Mouse (Mus musculus) heart, adult 18-20 months (tissue): ENCODE results near the gene Nos3. TPM values are rescaled to one million over a fixed set of nuclear protein-coding genes. Genes with fewer than 3 reads are reported as not detected.

ENCODE experiments used
- DNase-seq, 2 experiments: peaks; one replicate each; pipeline ENCODE4 v3.0.0; 2021 to 2022; ENCODE audit warnings: mixed read lengths in 1 of 2
- long read RNA-seq, 2 experiments: library from polyadenylated mRNA; stranded (forward); transcript quantifications; one replicate each; pipeline ENCODE4 v2.0.0; 2021
- total RNA-seq, 2 experiments: library from RNA; stranded (reverse); gene quantifications; 2 replicates each; pipeline ENCODE4 v1.2.3; 2021

Gene Nos3
- total RNA-seq, result 10 to 100 TPM; 21.8 to 22.6 TPM
- long read RNA-seq, experiment 1, full-length matches to known transcripts, result 17 of 32 reads
- long read RNA-seq, experiment 1, partial matches to known transcripts, result 13 of 32 reads
- long read RNA-seq, experiment 1, other reads (novel, unspliced or antisense), result 2 of 32 reads
- long read RNA-seq, experiment 2, full-length matches to known transcripts, result 10 of 16 reads
- long read RNA-seq, experiment 2, partial matches to known transcripts, result 3 of 16 reads
- long read RNA-seq, experiment 2, other reads (novel, unspliced or antisense), result 3 of 16 reads

DNA sequence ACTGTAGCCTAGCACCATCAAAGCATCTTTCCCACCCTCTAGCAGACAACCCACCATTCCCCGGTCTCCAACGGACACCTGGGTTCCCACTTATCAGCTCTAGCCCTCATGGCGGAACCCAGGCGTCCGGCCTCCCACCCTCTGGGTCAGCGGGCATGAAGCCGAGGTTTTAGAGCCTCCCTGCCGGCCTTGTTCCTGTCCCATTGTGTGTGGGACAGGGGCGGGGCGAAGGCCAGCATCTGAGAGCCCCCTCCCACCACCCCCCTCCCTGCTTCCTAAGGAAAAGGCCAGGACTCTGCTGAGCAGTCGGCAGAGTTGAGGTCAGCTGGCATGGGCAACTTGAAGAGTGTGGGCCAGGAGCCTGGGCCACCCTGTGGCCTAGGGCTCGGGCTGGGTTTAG lies at the start of gene Nos3:
Gene Nos3 (plus strand): TSS at position 303 of the 400 bp plus-strand sequence.
- DNase-seq, result peak; percentile 75 to 92

DNA sequence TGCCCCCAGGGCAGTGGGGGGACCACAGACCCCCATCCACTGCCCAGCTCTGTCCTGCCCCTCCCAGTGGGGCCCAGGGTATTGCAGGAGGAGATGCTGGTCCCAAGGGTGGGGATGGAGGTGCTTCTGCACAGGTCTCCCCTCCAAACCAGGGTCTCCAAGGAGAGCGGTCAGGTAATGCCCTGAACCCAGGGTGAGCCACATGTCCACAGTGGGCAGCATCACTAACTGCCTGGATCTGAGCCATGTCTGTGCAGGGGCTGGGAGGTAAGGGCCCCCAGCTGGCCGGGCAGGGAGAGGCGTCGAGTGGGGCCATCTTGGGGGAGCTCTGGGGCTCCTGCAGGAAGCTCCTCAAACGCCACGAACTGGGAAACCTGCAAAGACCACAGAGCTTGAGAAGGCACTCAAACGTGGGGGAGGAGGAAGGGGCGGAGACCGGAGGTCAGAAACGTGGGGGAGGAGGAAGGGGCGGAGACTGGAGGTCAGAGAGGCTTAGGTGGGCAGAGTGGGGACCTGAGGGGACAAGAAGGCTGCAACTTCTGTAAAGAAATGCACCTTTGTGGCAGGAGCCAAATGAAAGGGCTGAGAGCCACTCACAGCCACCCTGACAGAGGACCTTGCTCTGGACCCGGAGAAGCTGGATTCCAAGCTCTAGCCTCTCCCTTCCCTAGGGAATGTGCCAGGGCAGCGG lies 44.7 kb upstream of the Nos3 start:
- DNase-seq, result no peak

DNA sequence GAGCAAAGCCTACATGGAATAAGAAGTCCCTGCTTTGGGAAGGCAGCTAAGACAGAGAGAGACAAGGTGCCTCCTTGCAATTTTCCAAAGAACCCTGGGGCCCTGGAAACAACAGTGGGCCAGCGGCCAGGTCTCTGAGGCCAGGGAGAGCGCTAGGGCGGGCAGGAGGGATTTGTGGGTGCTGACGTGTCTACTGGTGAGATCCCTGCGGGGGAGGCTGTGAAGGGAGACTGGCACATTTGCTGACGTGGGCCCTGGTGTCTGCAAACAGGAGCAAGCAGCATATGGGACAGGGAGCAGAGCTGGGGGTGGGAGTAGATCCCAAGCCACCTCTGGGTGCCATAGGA lies 44.2 kb upstream of the Nos3 start:
- DNase-seq, result peak in 1 of 2 experiments; percentile 55

DNA sequence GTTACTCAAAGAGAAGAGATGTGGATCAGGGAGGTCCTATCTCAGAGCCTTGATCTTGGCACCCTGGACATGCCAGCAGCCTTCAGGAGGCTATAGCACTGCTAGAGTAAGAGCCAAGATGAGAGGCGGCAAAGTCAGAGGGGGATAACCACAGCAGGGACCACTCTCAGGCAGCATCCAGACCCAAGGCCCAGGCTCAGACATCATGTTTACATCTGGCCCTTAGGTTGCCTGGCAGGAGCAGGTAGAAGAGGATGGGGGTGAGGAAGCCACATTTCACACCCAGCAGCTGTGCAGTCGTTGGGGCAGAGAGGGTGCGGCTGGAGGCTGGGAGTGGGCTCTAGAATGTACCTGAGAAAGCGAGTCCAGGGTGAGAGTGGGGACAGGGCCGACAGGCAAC lies 43.7 kb upstream of the Nos3 start:
- no peak for DNase-seq

DNA sequence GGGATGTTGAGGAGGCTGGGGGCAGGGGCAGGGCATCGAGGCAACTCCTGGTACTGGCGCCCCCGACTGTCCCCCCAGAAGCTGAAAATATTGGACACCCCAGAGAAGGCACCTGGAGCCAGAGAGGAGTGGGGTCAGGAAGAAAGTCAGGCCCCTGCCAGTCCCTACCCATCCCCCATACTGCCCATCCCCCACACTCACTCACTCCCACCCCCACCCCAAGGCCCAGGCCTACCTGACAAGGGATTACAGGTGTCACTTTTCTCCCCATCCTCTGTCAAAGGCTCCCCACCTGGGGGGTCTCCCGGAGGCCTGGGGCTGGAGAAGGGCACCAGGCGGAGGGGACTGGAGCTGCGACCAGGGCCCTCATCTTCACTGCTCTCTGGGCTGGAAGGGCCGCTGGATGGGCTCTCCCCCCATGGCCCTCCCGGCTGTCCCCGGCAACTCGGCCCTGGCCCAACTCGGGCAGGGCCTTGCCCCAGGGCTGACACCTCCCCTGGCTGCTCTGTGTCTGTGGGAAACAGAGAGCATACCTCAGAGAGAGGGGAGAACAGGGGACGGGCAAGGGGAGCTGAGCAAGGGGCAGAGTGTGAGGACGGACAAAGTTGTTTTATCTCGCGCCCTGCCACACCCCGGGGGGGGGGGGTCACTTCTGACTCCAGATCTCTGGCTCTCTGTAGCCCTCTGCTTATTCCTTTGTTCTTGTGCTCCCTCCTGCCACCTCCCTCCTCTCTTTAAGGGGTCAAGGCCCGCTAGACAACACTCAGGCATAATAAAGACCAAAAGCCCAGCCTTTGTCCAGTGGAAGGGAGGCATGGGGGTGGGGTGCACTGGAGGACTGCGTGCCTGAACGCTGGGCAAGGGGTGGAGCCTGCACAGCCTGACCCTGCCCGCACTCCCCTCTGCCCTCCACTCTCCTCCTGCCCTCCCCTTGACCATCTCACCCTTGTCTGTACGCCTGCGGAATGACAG lies 42.6 kb upstream of the Nos3 start:
- DNase-seq, result no peak

DNA sequence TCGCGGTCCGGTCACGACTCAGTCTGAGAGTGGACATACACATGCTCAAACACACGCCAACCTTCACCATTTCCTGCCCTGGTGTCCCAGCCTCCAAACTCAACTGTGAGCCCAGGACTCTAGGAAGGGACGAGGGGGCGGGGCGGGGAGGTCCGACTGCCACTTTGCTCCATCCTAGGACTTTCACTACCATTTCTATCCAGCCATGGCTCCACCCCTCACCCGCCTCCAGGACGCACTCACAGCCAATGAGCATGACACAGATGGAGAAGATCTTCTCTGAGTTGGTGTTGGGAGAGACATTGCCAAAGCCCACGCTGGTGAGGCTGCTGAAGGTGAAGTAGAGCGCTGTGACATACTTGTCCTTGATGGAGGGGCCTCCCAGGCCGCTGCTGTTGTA lies 39.4 kb upstream of the Nos3 start:
- no peak for DNase-seq

DNA sequence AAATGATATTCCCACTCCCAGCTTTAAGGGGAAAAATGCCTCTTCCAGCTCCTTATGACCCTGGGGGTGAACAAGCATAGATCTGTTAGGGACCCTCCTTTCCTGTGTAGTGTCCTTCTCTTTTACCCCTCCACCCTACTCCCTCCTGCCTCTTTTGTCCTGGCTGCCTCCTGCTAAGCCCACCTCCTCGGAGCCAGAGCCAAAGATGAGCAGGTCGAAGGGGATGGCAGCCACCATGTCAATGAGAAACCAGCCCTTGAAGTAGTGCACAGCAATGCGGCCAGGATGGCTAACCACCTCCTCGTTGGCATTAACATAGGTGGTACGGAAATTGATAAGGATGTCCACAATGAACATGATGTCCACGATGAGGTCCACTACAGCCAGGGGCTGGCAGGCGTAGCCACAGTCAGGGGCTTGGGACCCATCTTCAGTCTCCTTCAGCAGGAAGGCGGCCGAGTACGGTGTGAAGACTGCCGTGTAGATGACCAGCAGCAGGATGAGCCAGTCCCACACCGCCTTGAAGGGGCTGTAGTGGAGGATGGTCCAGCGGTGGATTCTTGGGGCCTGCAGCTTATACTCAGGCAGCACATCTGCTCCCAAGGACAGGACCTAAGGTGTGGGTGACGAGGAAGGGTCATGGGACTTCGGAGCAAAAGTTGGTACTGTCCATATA lies 38.3 kb upstream of the Nos3 start:
- DNase-seq, result no peak

DNA sequence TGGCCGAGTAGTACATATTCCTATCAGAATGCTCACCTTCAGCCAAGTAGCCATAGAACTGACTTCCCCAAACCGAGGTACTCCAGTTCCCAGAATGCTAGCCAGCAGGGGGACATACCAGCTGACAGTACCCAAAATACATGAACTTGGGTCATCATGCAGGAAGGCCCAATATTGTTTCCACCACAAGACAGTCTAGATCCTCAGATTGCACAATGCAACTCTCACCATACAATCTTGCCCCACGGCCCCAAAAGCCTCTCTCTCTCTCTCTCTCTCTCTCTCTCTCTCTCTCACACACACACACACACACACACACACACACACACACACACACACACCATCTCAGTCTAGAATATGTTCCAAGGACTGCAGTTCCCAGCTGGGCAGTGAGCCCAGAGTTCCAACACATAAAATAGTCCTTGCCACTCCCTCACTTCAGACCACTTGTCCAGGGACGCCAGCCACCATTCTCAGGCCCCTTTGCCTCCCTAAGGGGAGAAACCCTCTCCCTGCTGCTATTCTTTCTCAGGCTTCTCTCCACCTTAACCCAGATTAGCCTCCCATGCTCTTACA lies 37.7 kb upstream of the Nos3 start:
- DNase-seq, result peak; percentile 71 to 72

DNA sequence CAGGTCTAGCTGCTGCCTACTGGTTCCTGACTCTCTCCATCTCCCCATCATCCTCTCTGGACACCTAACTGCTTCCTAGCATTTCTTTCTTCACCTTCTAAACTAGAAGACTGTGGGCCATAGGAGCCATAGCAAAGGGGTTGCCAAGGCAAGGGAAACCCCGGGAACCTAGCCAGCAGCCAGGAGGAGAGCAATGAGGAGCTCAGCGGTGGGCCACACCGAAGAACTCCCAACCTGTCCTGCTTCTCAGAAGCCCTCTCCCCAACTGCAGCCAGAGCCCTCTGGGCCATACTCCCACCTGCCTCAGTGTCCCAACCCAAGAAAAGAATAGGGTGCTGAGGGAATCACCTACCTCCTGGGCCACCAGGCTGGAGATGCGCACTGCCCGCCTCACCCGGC lies 35.8 kb upstream of the Nos3 start:
- DNase-seq, result peak in 1 of 2 experiments; percentile 35

DNA sequence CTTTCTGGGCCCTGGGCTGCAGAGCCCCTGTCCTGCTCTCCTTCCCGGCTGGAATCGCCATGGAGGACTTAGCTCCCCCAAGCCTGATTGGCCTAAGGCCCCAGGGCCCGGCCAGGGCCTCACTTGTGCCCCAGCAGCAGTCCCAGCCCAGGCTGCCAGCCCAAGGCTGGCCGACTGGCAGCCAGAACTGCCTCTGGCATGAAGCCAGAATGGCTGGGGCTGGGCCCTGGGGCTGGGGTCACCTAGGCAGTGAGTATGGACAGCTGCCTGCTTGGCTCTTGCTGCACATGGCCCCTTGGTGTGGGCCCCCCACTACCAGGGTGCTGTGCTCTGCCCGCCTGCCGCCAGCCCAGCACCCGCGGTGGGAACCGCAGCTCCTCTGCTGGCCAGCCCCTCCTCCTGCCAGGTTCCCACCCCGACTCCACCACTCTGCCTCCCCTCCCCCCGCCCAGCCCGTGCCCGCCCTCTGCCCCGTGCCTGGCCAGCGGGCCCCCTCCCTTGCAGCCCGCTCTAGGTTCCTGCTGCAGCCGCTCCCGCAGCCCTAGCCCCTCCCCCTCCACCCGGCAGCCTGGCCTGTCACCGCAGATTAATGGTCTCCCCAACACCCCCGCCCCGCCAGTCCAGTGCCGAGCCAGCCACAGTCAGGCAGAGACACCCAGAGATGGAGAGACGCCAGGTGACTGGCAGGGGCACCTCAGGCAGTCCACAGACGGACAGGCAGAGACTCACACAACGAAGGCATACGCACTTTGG lies 35.2 kb upstream of the Nos3 start:
- peak; percentile 80 to 86 for DNase-seq

DNA sequence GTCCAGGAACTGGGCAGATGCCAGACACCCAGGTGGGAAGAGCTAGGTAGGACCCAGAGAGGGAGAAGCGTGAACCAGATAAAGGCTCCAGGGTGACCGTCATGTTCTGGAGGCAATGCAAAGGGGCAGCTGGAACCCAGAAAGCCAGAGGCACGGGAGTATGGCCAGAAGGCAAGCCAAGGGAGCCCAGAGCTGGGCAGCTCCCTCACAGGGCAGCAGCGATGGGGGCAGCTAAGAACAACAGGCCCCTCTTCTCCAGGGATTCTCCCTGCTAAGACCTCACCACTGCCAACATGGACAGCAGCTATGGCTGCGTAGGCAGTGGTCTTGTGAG lies 34.7 kb upstream of the Nos3 start:
- no peak for DNase-seq

DNA sequence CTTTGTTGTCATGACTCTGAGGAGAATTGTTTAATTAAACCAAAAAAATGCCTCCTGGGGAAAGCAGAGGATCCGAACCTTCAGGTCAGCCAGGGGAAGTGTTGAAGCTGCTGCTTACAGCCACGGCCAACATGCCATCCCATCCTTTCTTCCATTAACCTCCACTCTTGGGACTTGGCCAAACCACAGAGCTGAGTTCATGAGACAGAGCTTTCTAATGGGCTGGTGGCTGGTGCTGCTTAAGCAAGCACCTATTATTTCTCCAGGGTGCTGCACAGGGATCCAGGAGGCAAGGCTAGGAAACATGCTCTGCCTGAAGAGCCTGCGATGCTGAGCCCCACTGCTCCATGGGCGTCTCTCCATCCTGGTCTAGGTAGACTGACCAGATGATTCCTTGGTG lies 32.2 kb upstream of the Nos3 start:
- DNase-seq, result no peak

DNA sequence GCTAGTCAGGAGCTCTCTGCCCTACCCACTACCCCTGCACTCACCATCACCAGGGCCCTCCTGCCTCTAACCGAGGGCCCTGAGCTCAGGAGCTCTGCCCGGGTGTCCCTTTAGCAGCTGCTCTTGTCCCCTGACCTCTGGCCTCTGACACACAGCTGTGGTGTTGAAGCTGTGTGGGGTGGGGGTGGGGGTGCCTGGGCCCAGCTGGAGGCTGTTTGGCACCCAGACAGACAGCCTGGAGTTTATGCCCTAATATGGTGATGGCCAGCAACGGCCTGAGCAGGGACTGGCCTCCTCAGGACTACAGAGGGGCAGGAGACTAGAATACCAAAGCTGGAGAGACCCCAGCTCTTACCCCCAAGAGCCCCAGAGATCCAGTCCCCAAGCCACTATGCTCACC lies 29.9 kb upstream of the Nos3 start:
- no peak for DNase-seq

DNA sequence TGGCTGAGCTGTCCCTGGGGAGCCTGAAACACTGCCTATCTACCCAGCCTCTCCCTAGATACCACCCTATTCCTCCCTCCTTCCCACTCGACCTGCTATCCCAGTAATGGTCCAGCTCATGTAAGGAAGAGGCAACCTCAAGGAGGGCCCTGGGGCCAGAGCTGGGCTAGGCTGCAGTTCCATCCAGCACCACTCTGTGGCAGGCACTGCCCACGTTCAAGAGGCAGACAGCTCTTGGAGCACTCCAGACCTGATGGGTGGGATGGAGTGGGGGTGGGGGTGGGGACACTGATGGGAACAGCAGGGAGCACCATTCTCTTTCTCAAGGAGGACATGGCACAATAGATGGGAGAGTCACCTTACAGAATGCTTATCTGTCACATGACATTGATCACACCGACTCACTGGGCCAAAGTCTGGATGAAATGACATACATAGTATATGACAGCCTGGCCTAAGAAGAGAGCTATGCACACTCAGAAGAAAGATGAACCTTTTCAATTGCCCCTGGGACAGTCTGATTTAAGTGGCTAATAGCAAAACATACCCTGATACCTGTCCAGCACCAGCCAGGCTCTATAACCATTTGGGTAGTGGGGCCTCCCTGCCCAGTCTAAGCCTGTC lies 28.6 kb upstream of the Nos3 start:
- peak; percentile 53 to 66 for DNase-seq

DNA sequence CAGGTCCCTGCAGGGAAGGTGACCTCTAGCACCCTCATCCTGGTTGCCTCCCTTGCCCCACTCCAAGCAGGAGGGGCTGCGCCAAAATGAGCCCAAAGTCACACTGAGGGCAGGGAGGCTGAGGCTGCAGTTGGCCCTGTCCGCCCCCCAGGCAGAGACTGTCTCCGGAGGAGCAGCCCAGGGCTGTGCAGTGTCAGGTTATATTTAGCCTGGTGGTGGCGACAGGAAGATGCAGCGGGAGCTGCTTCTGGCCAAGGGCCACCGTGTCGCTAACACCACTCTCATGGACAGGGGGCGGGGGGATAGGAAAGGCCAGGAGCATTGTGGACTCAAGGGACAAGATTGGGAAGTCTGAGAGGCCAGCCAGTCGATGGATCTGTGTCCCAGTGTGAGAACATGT lies 27.2 kb upstream of the Nos3 start:
- peak; percentile 64 to 80 for DNase-seq

DNA sequence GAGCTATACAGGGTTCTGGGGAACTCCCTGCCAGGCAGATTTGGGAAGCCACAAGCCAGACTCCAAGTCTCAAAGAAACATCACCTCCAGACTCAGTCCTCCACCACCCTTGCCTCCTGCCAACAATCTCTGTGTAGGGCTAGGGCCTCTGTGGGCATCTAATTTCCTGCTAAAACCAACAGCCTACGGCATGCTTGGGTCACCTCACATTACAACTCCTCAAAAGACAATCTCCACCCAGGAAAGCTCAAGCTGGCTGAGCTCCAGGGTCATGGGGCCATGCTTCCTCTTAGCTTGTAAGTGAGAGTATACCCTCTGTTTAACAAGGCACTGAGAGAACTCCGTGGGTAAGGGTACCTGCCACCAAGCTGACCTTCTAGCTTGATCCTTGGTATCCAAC lies 26.8 kb upstream of the Nos3 start:
- DNase-seq, result no peak

DNA sequence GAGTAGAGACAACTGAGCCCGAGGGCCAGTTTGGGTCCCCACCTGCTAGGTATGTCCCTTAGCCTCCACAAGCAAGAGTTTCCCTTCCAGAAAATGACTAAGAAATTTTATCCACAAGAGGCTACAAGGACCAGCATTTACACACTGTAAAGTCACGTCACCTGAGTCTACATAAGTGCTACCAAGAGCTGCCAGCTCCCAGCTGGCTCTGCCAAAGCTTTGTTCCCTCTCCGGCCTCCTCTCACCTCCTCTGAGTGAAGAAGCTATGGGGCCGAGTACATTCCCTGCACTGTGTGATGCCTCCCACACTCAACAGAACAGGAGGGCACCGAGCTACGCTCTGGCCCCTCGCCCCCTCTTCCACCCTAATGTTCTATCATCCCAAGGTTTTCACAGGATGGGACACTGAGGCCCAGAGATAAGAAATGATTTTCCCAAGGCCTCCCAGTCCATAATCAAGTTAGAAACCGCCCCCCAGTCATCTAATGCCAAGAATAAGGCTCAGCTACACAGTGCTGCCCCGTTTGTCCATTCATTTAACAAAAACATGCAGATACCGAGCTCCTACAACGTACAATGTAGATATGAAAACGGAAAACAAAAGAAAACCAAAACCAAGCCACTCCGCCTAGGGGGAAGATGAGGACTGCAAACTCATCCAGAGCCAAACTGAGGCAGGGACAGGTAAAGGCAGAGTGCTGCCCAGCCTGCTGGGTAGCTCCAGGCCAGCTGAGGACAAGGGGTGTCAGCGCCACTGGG lies 22.2 kb upstream of the Nos3 start:
- peak; percentile 45 to 51 for DNase-seq

DNA sequence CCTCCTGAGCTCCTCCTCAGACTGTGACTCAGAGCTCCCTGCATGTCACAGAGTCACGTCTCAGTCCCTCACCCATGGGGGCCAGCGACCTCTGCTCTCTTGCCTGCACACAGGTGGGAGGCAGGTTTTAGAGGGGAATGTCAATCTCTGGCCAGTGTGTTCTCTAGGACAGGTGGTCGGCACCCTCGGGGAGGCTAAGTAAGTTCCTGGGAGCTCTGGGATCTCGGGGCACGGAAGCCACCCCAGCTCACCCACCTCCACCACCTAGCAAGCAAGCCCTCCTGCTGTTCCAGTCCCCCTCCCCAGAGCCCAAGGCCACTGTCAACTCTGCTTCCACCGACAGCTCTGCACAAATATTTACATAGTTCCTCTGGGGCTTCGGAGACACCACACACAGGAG lies 21.6 kb upstream of the Nos3 start:
- DNase-seq, result no peak

DNA sequence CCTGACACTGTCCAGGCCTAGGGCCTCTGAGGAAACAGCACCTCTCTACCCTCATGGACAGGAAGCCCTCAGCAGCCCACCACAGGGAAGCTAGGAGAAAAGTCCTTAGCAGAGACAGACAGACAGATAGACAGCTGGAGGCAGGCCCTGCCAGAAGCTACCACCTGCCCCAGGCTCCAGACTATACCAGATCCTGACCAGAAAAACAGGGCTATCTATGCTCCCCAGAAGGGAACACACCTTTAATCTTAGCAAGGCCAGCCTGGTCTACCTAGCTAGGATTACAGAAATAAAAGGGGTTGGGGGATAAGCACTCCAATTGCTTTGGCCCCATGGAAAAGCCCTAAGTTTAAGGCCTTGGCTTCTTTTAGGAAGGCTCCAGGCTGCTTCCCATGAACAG lies 21.2 kb upstream of the Nos3 start:
- DNase-seq, result no peak

DNA sequence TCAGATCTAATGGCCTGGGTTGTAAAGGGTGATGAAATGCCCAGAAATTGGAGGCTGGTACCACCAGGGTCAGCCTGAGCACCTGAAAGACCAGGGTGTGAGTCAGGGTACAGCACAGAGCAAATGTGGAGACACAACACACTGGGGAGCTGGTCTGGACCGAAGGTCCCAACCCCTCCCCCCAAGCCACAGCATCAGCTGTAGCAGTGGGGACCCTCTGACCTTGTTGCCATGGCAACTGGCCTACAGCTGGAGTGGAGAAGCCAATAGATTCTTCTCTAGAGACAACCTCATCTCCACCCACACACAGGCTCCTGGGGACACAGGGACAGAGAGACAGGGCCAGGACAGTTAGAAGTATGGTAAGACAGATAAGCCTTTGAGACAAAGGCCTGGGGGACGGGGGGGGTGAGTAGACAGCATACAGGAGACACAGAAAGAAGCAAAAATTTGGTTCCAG lies 20.6 kb upstream of the Nos3 start:
- DNase-seq, result no peak
